Mouse (Mus musculus) G1E-ER4 (cell line): Measurements from ENCODE around the gene Actn1. TPM values are rescaled to one million over a fixed set of nuclear protein-coding genes. Genes with fewer than 3 reads are reported as not detected.

ENCODE experiments used
- GATA1 ChIP-seq: IDR thresholded peaks from one replicate; pipeline ENCODE4 v1.8.0; 2012; ENCODE audit warnings: low read length, inconsistent platforms
- polyA plus RNA-seq: library from polyadenylated mRNA; stranded (reverse); fragments of >175 nt; gene quantifications from 2 replicates; pipeline ENCODE4 v1.2.3, GENCODE M21; 2012

Gene Actn1
- polyA plus RNA-seq = 0.49 and 0.89 TPM in 2 replicates

DNA sequence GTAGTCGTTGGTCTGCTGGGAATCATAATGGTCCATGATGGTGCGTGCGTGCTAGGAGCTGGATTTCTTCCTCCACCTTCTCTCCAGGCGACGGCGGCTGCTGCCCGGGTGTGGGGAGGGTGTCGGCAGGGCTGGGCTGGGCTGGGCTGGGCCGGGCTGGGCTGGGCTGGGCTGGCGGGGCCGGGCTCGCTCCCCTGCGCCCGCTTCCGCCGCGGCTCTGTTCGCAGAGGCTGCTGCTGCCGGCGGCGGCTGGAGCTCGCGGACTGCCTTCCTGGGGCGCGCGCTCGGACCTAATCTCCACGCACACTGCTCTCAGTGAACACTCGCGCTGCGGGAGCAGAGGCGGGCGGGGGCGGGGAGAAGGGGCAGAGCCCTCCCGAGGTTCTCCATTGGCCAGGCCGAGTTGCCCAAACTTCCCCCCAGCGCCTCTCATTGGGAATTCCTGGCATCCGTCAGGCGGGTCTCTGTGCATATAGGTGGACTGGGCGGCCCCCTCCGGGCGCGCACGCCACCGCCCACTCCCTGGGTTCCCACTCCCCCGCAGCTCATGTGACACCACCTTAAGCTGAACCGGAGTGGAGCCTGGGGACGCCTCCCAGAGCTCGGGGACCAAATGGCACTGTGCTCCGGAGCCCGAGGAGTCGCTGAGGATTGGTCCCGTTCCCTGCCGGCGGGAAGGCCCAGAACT is at the start of gene Actn1:
Actn1 (minus strand) TSS at position 316 of the 688 bp plus-strand sequence.
- no peak for TF ChIP-seq GATA1

- no peak for TF ChIP-seq GATA1
These were observed 47.4 kb upstream of the Actn1 start for GRCm38 (mm10) chr12:80307556-80307955.

DNA sequence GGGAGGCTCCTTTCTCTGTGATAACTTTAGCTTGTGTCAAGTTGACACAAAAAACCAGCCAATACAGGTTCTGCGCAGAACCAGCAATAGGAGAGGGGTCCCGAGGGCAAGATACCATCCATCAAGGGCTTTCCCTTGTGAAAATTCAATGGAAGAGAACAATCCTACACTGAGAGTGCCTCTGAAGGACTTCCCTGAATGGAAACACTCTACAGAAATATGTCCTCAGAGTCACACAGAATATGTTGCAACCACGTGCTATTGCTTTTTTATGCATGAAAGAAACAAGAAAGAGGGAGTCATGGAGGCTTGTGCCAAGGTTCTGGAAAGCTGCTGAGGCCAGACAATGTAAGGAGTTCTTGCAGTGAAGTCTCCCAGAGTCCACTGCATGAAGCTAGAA is 44.3 kb upstream of the Actn1 start:
- TF ChIP-seq GATA1 = no peak

- TF ChIP-seq GATA1 = no peak
These were observed 40.8 kb upstream of the Actn1 start for GRCm38 (mm10) chr12:80300833-80301456.

- no peak for TF ChIP-seq GATA1
These were observed 38.5 kb upstream of the Actn1 start for GRCm38 (mm10) chr12:80298714-80299113.

DNA sequence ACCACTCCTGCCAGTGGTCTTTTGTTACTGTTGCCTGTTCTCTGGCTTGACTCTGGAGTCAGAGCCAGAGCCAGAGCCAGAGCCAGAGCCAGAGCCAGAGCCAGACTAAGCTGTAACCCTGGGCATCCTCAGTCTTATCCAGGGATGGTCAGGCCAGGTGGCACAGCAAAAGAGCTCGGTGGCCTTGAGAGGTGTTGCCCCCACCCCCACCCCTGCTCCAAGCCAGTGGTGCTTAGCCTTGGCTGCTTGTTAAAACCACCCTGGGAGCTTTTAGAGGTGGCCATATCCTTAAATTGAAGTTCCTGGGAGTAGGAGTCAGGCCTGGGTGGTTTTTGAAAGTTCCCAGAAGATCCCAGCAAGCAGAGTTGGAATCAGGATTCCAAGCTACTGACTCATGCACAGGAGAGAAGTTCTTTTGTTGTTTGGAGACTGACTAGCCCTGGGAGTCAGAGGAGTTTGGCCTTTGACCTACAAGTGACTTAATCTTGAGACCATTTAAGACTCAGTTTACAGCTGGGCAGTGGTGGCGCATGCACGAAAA is 31.8 kb upstream of the Actn1 start:
- TF ChIP-seq GATA1 = no peak

DNA sequence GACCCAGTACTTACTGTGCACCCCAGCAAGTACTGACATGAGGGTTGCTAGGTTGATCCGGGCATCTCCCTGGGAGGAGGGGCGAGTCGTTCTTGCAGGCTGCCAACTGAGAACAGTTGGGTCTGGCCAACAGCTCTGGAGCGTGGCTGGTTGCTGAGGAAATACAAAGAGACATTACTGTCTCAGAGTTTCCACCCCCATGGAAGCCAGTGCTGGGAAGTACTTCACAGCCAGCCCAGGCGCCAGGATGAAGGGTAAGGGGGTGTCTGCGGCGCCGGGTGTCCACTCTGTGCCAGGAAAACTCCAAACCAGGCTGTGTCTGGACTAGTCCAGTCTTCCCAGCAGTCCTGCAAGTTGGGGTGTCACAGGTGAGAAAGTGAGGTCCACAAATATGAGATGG is 30.8 kb upstream of the Actn1 start:
- no peak for TF ChIP-seq GATA1

GRCm38 (mm10) chr12:80290483-80290882 is 30.3 kb upstream of the Actn1 start:
- TF ChIP-seq GATA1 = no peak

DNA sequence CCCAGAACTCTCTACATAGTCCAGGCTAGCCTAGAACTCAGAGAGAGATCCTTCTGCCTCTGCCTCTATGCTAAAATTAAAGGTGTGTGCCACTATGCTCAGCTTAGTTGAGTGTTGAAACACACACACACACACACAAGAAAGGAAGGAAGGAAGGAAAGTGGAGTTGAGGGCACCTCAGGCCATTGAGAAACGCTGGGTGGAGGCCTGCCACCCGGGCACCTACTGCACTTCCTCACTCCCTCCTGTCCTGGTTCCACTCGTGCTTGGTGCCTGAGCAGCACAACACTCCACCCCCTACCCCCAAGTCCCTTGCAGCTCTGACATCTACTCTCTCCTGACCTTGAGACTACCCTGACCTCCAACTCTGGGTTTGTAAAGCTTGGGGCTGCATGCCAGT is 29.6 kb upstream of the Actn1 start:
- no peak for TF ChIP-seq GATA1

DNA sequence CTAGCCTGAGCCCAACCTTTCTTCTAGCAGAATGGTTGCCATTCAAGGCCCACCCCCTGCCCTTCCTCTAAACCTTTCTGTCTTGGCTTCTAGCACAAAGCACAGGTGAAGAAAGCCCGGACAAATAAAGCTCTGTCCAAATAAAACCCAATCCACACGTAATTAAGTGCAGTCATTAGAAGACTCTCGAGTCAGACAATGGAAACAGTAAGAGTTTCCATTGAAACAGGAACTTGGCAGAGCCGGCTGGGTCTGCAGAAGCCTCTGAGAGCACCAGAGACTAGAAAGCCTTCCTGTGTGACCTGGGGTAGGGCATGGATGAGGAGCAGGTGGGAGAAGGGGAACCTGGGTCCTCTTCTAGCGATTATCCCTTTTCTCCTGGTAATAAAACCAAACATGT is 25.7 kb upstream of the Actn1 start:
- TF ChIP-seq GATA1 = no peak

DNA sequence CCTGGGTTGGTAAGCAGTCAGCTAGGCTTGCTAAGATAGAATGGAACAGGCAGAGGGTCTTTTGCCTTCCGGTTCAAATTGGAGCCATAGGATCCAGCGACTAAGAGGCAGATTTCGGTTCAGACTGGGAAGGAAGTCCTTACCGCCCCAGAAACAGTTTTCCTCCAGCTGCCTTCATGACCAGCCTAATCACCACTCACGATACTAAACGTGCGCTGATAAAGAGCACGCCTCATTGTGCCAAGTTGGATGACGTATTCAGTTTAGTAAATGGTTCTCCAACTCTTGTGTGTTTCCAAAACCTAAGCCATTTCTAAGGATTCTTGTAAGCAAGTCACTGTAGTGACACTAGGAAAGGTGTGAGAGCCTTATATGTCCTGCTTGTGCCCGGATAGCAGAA is 18.7 kb upstream of the Actn1 start:
- TF ChIP-seq GATA1 = no peak

DNA sequence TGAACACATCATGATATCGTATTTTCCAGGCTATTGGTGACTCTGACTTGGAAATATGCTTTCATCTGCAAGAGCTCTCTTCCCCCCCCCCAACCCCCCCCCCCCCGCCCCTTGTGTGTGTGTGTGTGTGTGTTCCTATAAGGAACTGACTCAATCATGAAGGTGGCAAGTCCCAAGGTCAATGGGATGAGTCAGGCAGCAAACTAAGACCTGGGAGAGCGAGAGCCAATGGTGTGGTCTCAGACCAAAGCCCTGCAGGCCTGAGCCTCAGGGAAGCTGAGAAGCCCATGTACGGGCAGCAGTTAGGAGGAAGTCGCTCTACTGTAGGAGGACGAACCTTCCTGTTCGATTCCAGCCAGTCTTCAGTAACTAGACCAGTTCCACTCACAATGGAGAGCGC is 17.3 kb upstream of the Actn1 start:
- TF ChIP-seq GATA1 = no peak

DNA sequence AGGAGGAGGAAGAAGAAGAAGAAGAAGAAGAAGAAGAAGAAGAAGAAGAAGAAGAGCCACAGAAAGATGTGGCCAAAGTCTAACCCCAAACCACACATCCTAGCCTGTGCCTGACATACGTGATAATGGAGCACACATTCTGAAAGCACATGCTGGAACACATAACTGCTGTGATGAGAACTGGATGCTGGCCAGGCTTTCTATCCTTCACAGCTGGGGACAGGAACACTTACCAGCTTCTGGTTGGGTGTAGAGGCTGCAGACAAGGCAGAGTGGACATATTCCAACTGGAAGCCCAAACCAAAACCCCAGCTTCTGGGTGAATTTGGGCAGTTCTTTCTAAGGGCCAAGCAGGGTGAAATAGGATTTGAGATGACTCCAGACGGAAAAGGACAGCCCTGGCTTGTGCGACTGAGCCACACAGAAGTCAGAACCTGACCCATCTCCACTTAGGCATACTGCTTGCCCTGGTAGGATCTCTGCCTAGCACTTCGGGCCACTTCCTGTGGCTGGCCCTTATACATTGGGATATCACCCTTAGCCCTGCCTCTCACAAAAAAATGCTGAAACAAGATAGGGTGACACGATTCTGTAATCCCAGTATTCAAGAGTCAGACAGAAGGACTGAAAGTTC is 15.1 kb upstream of the Actn1 start:
- TF ChIP-seq GATA1 = no peak

GRCm38 (mm10) chr12:80273020-80273686 is 13.0 kb upstream of the Actn1 start:
- no peak for TF ChIP-seq GATA1

DNA sequence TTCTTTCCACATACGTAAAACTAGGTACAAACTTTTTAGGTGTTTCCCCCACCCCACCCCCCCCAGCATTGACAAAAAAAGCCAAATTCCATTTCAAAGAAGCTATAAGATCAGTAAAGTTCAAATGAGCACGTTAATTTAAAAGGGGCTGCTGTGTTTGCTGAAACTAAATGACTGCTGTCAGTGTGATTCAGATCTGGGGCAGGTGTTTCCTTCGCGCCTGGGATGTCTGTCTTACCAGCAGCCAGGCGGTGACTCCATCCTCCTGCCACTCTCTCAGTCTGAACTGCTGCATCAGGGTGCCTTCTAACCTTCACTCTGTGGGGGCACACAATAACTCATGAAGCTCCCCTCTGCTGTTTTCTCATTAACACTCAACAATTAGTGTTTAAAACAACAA is 11.6 kb upstream of the Actn1 start:
- TF ChIP-seq GATA1 = no peak

DNA sequence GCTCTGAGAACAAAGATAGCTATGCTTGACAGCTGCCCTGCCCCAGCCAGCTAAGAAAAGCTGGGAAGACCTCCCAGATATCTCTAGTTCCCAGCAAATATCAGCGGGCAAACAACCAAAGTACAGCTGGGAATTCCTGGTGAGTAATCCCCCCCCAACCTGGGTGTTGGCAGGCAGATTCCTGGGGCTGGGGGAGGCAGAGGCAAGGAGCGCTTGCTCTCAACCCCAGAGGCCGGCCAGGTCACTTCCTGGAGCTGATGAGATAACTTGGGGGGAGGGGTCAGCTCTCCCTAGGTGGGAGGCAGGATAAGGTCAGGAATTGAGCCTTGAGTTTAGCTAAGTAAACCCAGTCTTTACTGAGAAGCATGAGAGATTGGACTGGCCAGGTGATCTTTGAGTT is 10.8 kb upstream of the Actn1 start:
- TF ChIP-seq GATA1 = no peak
